Mouse (Mus musculus): Measurements from ENCODE around the gene Dennd1b. TPM values are rescaled to one million over a fixed set of nuclear protein-coding genes. Genes with fewer than 3 reads are reported as not detected.

Gene Dennd1b
- total RNA-seq, 1 experiment from 2014 or later, result 27.8 TPM

DNA sequence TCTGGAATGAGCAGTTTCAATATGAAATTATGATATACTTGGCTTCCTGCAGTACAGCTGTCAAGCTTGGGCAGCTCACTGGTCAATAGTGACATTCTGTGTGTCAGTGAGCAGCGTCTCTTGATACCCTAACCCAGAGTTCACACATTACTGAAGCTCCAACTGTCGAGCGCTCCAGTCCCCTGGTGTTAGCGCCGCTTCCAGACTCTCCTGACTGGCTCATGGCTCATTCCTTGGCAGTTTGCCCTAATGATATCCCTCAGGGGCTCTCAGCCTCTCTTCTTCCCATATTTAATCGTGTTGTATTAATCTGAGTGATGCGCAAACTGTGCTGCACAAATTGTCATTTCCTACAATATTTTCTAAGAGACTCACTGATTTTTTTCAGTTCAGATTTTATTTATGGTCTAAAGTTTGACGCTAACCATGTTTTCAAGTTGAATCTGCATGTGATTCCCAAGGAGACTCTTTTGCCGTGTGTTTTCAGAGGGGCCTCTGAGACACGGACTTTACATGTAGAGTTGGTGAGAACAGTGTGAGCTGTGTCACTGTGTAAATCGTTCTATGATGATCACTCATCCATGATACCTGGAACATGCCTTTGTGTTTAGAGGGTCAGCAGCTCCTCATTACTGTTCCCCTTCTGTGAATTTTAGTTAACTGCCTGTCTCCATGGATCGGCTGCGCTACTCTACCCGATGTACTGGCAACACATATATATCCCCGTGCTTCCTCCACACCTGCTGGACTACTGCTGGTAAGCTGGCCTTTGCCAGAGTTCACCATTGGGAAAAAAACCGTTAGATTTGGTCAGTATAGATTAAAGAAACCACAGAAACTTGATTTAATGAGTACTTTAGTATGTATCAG, 117.5 kb downstream of the Dennd1b start:
- peak; percentile 6 for DNase-seq

DNA sequence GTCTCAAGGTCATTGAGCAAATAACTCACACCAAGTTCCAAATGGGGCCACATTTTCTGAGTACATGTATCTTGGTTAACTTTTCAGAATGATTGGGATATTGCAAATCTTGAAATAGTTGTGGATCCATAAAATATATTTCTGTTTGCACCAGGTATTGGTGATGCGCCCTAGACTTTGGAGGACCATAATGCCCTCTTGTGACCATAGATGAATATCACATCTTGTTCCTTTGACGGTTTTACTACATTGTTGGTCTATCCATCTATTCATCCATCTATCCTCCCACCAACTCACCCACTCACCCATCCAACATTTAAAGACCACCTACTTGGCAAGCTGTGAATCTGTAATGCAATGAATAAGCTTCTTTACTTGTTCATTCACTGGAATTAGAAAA, 120.1 kb downstream of the Dennd1b start:
- DNase-seq, result no peak

DNA sequence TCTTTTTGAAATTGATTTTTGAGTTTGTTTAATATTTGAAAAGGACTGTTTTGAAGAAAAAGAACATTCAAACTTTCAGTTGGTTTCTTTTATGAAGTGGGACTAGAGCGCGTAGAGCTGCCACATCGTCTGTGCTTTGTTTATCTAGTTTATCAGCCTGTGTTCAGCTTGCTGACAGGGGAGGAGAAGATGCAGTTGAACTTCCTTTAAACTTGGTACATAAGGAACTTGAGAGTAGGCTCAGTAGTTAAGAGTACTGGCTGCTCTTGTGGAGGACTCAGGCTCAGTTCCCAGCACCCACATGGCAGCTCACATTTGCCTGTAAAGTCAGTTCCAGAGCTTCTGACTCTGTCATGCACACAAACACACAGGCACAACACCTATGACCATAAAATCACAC, 124.3 kb downstream of the Dennd1b start:
- DNase-seq, result no peak

DNA sequence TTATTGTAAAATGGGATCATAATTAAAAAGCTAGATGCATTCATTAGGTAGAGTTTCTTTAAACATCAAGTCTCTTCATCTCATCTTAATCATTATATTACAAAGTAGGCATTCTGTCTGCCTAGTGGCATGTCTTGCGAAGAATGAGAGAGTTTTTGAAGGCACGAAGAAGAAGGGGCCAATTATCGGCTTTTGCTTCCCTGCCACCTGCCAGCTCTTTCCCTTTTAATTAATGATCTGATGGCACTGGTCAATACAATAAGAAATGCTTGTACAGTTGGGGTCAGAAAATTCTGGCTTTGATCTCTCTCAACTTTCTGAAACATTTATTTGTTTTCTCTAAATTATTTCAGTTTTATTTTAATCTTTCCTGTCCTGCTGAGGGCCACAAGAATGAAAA, 127.5 kb downstream of the Dennd1b start:
- DNase-seq, result no peak

DNA sequence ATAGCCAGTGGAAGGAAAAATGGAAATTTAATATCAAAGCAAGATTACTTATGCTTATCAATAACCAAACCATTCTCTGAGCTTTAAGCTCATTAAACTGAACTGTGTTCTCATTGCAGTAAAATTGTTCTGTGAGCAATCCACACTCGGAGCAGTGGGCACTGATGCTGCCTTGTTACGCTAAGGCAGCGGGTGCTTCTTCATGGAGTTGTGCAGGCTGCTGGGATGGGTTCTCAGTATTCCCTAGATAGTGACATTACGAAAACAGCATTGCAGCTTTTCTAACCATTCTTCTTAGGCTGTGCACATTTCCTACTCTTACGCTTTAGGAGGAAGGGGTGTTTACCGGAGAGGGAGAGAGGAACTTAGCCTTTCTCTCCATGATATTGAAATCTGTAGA, 128.5 kb downstream of the Dennd1b start:
- DNase-seq, result no peak

DNA sequence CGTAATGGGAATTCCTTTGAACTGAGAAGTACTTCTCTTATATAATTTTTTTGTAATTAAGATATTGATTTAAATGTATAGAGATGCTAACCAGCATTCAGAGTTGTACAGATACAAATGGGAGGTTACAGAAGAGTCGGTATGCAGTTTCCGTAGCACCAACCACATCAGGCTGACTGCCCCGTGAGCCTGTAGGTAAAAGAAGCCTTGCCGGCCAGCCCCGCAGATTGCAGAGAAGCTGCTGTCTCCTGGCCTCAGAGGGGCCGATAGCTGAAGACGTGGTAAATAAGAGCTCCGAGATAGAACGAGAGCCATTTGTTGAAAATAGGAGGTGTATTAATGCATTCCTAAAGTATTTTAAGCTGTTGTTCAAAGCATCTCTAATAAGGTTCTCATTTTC, 128.9 kb downstream of the Dennd1b start:
- DNase-seq, result no peak

DNA sequence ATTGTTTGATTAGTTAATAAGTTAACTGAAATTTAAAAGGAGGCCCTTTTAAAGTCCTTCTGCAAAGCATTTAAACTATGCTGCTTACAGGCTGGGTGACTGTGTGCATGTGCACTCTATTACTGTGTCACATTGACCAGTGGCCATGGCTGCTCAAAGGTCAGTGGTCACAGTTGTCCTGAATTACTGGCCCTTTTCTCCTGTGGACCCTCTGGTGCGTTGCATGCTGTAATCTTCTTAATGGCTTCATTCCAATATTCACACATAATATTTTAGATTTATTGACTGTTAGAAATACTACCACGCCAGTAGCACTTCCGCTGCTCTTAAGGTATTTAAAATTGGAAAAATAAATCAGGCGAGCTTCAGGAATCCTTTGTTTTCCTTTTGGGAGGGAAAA, 129.5 kb downstream of the Dennd1b start:
- DNase-seq, result no peak

DNA sequence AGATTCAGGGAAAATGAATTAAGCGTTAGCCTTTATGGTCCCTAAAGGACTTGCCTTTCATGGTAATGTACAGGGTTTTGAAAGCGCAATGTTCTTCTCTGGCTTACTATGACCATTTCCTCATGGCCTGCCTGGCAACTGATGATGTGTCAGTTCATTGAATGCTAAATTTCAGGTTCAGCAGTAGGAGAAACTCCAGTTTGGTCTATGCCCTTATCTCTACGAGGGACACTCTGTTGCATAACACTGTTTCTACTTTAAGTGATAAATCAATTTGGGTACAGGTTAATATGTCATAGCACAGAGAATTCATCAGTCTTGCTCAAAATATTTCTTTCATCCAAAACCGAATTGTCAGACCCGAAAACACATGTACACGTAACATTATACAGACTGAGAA, 133.1 kb downstream of the Dennd1b start:
- no peak for DNase-seq

DNA sequence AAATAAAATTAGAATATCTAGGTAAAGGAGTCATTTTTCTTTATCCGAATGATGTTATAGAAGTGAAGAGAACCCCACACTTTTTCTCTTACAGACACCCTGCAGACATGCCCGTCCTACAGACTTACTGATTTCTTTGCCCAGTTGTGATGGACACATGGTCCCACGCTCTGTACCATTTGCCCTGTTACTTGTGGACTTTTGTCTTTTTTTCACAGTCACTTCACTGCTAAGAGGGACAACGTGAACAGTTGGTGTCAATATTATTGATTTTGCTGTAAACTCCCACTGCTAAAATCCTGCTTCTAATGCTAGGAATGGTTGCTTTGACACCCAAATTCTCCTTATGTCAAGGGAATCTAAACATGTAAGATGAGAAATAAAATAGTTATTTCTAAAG, 134.9 kb downstream of the Dennd1b start:
- DNase-seq, result no peak

DNA sequence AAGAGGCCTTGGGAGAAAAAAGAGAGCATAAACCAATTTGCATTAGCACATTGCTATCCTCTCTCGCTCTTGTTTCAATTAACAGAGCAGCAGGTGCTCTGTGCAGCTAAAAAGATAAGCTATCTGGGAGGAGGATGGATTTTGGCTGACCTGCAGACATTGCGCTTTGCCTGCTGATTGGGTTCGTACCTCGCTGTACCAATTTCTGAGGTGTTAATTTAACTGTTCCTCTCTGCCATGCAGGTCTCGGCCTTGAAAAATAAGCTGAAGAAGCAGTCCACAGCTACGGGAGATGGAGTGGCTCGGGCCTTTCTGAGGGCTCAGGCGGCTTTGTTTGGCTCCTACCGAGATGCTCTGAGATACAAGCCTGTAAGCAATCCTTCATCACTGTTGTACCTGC, 138.5 kb downstream of the Dennd1b start:
- no peak for DNase-seq

DNA sequence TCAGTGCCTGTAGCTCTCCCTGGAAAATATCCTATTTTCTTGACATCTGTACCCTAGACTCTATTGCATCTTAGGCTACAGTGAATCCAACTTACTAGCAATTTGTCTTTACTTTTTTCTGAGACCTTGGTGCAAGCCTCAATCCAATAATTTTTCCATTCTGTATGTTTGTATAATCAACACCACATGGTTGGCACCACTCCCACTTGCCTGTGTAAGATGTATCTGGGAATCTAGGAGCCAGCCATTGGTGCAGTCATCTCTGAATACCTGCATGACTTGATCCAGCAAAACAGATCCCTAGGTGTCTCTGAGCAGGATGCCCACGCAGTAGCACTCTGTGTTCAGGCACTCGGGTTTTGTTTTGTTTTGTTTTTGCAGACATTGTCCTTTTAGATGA, 145.0 kb downstream of the Dennd1b start:
- no peak for DNase-seq

DNA sequence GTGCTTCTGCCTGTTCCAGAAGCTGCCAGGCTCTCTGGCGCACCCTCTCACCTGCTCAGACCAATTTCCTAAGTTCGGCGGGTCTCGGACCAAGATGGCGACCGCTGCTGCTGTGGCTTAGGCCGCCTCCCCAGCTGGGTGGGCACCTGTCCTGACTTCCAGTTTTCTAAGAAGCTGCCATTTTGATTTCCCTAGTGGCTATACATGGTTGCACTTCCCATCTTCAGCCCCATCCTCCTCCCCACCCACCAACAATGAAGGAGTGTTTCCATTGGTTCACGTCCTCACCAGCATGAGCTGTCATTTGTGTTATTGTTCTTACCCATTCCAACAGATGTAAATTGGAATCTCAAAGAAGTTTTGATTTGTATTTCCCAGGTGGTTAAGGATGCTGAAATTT, 159.4 kb downstream of the Dennd1b start:
- no peak for DNase-seq

DNA sequence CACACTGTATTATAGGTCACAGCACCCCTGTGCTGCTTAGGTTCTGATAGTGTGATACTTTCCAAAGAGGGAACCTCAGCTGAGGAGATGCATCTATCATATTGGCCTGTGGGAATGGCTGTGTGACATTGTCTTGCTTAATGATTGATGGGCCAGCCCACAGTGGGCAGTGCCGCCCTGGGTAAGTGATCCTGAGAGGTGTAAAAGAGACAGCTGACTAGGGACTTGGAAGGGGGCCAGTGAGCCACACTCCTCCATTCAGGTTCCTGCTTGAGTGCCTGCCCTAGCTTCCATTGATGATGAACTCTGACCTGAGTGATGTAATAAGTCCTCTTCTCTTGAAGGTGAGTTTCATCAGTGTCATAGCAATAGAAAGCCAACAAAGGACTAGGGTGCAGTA, 176.4 kb downstream of the Dennd1b start:
- DNase-seq, result no peak

DNA sequence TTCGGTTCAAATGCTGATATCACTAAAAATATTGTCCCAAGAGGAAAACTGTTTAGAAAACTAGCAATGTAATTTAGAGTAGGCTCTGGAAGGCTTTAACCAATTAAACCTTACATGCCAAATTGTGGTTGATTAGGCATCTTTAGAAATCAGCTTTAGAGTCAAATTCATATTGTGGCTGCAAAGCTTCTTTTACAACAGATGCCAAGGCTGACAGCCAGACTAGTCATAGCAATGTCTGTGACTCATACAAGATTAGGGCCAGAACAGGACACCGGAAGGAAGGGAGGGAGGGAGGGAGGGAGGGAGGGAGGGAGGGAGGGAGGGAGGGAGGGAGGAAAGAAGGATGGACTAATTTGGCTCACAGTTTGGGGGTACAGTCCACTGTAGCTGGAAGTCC, 182.3 kb downstream of the Dennd1b start:
- no peak for DNase-seq

DNA sequence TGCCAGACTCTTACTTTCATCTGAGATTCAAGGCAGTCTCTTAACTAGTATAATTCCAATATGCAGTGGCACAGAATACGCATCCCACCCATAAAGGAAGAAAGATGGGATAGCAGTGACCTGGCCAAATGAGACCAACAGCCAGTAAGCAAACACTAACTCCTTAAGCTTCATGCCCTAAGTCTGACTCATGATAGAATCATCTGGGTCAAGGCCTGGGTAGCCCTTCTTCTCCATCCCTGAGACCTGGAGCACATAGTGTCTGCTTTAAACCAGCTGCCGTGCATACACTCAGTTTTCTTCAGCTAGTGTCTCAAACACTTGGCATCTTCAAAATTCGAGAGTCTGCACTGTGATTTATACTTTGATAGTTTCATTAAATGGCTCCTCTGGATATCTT, 183.1 kb downstream of the Dennd1b start:
- no peak for DNase-seq

DNA sequence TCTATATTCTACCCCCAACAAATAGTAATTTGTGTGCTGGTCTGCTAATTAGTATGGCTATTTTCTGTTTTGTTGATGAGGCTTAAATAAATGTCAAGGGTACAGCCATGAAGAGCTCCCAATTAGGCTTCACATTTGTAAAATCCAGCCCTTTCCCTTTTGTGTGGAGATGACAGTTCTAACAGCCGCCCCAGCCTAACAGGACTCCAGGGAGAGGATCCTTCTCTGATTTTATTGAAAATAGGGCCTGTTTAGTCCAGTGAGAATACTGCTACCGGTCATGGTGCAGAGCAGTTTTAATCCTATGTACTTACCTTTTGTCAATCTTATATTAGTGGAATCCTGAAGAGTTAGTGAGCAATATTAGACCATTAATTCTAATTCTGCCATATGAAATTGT, 189.8 kb downstream of the Dennd1b start:
- no peak for DNase-seq

DNA sequence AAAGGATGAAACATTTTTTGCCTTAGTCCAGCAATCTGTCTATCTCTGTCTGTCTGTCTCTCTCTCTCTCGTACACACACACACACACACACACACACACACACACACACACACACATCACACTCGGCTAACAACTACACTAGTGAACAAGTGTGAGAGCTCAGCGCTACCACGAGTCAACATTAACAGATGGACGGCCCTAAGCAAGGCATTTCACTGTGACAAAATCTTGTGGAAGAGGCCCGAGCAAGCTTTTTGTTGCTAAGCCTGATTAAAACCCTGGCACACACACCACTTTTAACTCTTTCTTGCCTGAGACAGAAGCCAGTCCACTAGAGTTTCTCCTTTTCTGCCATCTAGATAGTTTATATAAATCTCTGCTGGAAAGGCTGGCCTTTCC, 190.3 kb downstream of the Dennd1b start:
- no peak for DNase-seq

DNA sequence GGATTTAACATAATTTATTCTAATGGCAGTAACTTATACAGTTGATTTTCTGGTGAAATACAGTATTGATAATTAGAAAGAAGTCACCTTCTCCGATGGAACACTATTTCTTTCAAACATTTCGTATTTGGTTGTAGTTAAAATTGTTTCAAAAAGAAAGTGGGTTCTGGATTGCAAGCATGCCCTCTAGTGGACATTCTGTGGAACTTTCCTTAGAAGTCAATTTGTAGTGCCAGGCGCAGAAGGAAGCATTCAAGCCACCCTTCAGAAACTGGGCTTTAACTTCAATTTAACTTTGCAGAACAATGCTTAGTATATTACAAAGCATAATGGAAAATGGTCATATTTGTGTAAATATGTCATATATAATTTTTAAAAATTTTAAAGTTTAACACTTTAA, 193.2 kb downstream of the Dennd1b start:
- no peak for DNase-seq

DNA sequence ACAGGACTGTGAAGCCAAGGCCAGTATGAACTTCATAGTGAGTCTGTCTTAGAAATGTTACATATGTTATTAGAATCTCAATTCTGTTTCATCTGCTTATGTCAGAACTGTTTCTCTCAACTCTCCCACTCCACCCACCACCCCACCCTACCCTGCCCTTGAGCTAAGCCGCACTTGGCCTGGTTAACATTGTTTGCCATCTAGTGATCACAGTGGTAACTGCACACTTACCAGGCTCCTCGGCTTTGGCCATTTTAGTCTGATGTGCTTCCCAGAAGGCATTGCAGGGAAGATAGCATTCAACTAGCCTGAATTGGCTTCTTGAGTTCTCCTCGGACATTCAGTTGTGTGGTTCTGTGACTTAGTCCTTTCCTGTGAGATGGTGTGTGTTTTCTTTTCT, 198.4 kb downstream of the Dennd1b start:
- no peak for DNase-seq

DNA sequence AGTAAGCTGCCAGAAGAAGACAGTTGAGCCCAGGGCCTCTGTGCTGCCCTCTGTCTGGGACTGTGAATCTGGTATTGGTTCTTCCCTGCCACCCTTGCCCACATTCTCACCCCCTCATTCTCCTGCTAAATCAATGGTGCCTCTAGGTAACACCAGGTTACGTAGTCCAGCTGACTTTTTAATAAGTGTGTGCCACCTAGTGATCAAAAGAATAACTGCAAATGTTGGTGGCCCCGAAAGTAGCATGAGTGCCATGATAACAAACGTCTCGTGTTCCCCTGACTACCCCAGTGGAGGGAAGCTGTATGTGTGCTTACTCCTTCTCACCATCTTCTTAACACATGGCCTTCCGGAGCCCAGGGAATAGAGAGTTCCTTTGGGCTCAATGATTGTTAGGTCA, 199.6 kb downstream of the Dennd1b start:
- DNase-seq, result no peak

DNA sequence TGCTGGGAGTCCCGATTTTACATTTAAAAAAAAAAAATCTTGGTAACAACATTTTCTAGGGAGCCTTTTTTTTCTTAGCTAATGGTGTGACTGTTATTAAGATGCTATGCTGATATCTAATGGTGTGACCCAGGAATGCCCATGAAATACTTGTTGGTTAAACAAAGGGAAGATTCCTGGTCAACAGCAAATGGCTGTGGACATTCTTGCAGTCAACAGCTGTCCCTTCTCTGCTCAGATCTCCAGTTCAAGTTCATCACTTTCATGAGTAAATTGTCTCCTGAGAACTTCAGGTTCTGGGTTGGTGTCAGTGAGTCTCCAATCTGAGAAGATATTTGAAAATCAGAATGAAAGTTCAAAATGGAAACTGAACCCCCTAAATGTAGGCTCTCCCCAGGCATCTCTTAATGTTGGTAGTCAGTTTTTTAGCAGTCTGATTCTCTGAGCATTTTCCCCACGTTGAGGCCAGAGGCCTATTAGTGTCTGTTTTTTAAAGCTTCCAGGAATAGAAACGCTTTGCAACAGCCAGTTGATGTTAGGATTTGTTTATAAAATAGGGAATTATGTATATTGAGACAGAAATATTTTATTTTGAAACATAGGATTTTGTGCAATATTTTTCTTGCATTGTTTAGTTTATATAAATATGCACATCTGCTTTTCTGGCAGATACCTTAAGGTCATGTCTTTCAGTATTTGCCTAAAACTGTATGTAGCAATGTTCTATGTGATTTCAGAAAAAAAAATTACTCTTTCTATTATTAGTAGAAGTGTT, 211.0 kb downstream of the Dennd1b start:
- no peak for DNase-seq

DNA sequence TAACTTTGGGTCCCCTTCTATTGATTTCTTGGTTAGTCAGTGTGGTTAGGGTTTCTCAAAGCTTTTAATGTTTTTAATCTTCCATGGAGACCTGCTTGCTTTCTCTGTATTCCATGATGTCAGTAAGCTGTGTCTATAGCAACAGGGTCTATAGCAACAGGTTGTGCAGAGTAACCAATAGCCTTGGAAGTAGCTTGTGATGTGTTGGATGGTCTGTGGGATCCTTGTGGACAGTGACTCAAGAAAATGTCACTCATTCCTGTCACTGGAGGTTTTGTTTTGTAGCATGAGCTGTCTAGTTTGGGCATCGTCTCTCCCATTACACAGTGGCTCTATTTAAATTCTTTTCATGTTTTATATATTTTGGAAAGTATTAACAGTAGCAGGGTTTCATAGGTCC, 216.5 kb downstream of the Dennd1b start:
- no peak for DNase-seq

DNA sequence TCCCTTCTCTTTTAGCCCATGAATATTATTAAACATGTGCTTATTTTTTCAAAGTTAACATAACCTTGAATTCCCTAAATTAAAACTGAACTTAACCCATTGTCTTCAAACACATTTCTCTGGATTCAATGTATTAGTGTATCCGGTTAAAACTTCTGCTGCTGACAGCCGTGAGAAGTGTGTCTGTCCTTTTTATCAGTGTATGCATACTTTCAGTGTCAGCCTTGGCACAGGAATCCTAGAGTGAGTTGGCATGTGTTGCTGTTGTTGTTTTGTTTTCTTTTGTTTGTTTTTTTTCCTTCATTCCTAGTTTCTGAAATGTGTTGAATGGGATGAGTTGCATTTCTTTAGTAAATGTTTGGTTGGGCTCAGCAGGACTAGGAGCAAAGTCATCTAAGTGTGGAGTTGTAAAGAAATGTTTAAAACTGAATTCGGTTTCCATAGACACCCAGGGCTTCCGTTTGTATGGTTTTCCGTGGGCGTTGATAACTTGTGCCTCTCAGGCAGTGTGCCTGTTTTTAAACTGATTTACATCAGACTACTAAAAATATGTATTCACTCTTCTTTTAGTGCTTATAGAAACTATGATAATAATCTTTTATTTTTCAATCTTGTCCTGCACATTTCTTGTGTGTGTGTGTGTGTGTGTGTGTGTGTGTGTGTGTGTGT, 217.4 kb downstream of the Dennd1b start:
- no peak for DNase-seq

All from adrenal gland, postnatal 25 days (tissue).